Mouse (Mus musculus) cerebral cortex, adult 2 months (tissue): Measurements from ENCODE around the gene 1110008P14Rik.

Source experiments
- WGBS: fragments of 180-500 bp; shearing (Covaris S2); methylation state at CpG from one replicate; pipeline ENCODE4 v1.1.7; 2018; 5-methylcytosine and 5-hydroxymethylcytosine counted together

The 1110008P14Rik gene

DNA sequence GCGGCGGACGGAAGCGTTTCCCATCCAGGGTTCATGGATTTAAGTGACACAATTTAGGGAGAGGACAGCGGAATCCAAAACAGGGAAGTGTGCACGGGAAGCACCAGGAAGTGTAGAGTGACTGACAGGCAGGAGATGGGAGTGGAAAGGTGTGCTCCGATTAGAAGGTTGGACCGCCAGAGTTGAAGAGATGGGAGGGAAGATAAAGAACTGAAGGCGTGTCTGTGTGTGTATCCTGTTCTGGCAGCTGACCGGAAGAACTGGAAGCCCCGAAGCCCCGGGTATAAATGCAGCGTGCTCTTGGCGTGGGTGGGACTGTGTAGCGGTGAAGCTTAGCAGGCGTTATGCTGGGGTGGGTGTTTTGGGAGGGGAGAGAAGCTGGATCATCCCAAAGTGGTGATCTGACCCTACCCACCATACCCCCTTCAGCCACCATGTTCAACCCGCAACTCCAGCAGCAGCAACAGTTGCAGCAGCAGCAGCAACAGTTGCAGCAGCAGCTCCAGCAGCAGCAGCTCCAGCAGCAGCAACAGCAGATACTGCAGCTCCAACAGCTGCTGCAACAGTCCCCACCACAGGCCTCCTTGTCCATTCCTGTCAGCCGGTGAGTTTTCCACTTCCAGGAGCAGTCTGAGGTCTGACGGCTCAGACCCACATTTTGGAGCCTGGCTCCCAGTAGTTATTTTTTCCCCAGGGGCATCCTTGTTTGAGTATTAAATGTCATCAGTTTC lies 18.2 kb downstream of the 1110008P14Rik start:
- 3% methylated on average over 19 of the region's 19 CpGs for WGBS

- under 1% methylated on average over 53 of the region's 53 CpGs for WGBS
These were observed 18.9 kb downstream of the 1110008P14Rik start for GRCm38 (mm10) chr2:32362817-32363340.

- 27% methylated on average over 5 of the region's 5 CpGs for WGBS
These were observed 19.5 kb downstream of the 1110008P14Rik start for GRCm38 (mm10) chr2:32362274-32362673.

DNA sequence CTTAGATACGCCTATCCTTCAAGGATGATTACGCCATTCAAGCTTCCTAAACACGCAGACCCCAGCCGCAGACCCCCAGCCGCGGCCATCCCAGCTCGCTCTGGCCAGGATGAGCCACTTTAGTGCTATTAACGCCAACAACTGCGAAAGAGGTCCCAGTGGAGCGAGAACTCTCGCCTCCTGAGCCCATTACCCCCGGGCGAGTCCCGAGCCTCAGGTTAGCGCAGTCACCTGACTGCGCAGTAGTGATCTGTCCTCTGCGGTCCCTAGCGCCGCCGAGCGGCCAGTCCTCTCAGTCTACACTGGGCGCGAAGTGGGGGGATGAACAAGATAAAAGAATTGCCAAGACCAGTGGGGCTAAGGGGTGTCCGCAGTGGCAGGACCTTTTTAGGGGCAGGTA lies 20.3 kb downstream of the 1110008P14Rik start:
- WGBS, result 2% methylated on average over 24 of the region's 24 CpGs

GRCm38 (mm10) chr2:32360741-32361140 lies 21.0 kb downstream of the 1110008P14Rik start:
- 4% methylated on average over 14 of the region's 14 CpGs for WGBS

DNA sequence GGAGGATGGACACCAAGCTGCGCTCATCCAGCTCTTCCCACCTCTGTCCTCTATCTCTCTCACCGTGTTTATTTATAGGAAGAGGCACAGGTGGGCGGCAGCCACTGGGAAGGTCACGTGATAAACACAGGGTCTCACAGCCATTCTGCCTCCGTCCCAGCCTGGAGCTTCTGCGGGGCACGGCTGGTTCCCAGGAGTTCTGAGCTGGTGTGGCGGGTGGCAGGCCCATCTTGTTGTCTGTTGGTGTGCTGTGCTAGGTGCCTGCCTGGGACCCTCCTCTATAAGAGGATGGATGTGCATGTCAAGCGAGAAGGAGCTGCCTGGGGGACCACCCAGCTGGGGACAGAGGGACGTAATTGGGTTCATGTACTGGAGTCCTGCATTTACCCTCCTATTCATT lies 23.4 kb downstream of the 1110008P14Rik start:
- WGBS, result 65% methylated on average over 10 of the region's 10 CpGs

- 79% methylated on average over 3 of the region's 3 CpGs for WGBS
These were observed 24.0 kb downstream of the 1110008P14Rik start for GRCm38 (mm10) chr2:32357710-32358109.

DNA sequence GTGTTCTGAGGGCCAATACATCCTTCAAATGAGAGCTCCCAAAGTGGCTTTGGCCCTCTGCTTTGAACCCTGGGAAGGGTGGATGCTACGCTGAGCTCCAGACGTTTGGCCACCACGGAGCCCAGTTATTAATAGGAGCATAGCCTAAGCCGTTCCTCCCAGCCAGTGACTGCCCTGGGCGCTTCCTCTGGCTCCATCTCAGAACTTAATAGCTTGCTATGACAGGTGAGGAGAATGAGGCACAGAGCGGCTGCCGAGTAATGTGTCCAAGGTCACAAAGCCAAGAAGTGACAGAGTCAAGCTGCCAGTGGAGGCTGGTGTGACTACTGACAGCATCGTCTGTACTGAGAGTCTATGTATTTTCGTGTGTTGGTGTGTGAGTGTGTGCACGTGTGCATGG lies 25.5 kb downstream of the 1110008P14Rik start:
- WGBS, result 79% methylated on average over 10 of the region's 10 CpGs

DNA sequence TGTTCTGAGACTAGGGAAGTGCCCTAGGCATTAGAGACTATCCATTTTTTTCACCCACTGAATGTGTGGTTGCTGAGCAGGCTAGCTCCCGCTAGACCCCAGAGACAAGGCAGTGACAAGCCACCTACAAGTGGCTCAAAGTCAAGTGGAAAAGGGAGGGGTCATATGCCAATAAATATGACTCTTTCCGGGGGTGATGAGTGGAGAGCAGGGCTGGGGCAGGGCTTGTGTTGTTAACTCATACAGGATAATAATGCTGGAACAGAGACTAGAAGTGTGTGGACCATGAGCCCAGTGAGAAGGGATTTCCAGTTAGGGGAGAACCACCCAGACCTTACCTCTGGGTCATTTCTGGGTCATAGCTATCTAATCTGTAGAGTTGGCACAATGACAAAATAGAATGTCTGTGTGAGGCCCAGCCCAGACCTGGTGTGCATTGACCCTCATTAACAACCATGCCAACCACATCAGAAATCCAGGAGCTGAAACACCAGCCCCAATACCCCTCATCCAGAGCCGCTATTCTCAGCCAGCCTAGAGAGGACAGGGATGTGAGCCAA lies 27.3 kb downstream of the 1110008P14Rik start:
- 93% methylated on average over 3 of the region's 3 CpGs for WGBS

DNA sequence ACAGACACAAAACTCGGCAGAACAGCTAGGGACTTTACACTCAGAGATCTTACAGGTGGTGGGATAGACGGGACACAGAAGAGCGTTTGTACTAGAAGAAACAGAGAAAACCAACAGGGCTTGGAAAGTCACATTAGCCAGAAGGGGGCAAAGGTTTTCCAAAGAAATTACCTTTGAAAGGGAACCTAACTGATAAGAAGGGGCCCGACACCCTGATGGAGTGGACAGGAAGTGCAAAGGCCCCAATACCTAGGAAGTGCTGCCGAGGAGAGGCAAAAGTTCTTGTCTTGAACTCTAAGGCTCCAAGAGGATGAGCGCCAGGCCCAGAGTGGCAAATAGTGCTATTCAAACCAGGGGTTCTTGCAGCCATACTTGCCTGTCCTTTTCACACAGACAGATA lies 27.9 kb downstream of the 1110008P14Rik start:
- WGBS, result 75% methylated on average over 6 of the region's 6 CpGs

- WGBS, result under 1% methylated on average over 63 of the region's 63 CpGs
These were observed 28.7 kb downstream of the 1110008P14Rik start, which contains the start of gene Dnm1 for GRCm38 (mm10) chr2:32353007-32353542. Gene Dnm1 (minus strand): TSS chr2:32353338.

DNA sequence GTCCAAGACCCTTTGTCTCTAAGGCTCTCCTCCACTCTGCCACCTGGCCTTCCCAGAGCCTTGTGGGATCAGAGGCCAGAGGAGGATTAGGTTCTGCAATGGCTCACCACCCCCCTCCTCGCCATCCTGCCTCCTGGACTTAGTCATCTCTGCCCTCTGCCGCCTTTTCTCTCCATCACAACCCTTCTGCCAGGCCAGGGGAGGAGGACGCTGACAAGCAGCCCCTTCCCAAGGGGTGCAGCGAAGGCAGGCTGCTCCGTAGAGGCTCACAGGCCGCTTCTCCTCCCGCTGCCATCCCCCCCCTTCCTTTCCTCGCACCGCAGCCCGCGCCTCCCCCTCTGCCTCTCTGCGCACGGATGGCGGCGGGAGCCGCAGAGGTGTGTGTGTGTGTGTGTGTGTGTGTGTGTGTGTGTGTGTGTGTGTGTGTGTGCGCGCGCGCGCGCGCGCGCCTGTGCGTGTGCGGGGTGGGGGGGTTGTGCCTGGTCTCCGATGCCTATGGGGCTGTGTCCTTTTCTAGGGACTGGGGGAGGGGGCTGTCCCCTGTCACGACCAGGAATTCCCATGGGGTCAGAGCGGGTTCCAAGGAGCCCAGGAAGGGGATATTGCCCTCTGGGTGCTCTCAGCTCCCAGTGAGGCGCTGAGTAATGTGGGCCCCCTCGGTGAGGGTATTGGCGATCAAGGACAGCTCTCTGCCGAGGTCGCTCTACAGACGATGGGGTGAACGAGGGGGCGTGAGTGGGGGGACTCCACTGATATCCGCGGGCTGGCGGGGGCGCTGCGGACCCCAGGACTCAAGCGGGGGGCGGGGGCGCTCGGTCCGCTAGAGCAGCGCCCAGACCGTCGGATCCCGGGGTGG lies 29.4 kb downstream of the 1110008P14Rik start, which contains the start of gene Ciz1:
Ciz1 (plus strand) TSS at position 177 of the 856 bp plus-strand sequence.
- 2% methylated on average over 42 of the region's 52 CpGs for WGBS

- 34% methylated on average over 9 of the region's 9 CpGs for WGBS
These were observed 30.2 kb downstream of the 1110008P14Rik start for GRCm38 (mm10) chr2:32351471-32351961.

GRCm38 (mm10) chr2:32350471-32351051 lies 31.2 kb downstream of the 1110008P14Rik start:
- WGBS, result 27% methylated on average over 13 of the region's 13 CpGs

- WGBS, result 30% methylated on average over 8 of the region's 8 CpGs
These were observed 32.0 kb downstream of the 1110008P14Rik start for GRCm38 (mm10) chr2:32349625-32350255.

DNA sequence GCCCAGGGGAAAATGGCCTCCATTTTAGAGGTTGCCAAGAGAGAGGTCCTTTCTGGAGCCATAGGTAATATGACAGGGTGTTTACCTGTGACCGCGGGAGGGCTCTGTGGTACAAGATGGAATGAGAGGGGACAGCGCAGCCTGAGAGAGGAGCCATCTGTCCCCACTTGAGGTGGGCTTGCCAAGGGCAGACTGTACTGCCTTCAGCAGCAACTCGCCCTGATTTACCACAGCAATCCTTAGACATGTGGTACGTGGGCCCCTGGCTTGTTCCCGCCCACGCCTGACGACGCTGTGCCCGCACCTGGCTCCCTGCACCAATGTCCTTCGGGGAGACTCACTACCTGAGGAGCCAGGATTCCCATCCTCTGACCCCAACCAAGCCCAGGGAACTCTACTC lies 33.4 kb downstream of the 1110008P14Rik start:
- WGBS, result 48% methylated on average over 11 of the region's 11 CpGs

- 65% methylated on average over 6 of the region's 6 CpGs for WGBS
These were observed 34.7 kb downstream of the 1110008P14Rik start for GRCm38 (mm10) chr2:32347019-32347418.

DNA sequence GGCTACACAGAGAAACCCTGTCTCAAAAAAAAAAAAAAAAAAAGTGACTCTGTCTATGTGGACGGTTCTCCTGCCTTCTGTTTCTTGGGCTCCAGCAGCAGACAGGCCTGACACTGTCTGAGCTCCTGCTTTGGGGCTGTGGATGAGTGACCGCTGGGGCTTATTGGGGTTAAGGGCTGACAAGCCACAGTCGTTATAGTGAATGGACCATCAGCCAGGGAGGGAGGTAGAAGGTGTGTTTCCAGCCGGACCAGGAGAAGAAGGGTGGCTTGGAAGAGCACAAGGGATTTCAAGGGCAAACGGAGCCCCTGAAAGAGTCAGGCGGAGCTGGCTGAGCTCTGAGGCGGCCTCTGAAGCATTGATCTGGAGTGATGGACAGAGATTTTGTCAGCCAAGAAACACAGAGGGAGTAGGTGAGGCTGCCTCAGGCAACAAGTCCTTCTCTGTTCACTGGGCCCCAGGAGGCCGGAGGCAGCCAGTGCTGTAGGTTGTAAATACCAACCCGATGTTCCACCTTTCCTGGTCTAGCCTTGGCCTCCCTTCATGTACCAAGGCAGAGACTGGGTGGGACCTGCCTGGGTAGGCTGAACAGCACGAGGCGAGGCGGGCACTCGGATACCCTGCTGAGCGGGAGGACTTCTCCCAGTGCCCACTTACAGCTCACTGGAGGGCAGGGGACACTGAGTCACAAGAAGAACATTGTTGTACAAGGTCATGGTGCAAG lies 37.0 kb downstream of the 1110008P14Rik start:
- WGBS, result 46% methylated on average over 14 of the region's 14 CpGs

- 44% methylated on average over 10 of the region's 10 CpGs for WGBS
These were observed 37.7 kb downstream of the 1110008P14Rik start for GRCm38 (mm10) chr2:32344056-32344455.

GRCm38 (mm10) chr2:32343351-32343671 lies 38.4 kb downstream of the 1110008P14Rik start:
- WGBS, result 80% methylated on average over 2 of the region's 2 CpGs
